Mouse (Mus musculus): ENCODE measurements around the gene Ptov1.

Ptov1 gene

GRCm38 (mm10) chr7:44839491-44840191 lies 29.9 kb downstream of the Ptov1 start:
- peak; percentile 59 to 79 for DNase-seq (ENCODE audit: low spot score in 2 of 2)

DNA sequence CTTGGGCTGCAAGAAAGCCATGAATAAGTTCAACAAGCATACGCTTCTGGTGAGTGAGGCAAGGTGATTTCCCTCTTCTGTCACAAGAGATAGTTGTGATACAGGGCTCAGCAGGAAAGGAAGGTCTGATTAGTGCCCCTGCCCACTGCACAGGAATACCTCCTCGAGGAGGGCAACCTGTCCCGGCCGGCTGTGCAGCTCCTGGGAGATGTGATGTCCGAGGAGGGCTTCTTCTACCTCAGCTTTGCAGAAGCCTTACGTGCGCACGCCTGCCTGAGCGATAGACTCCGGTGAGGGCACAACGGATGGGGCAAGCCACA lies 30.5 kb downstream of the Ptov1 start:
- no peak for DNase-seq (ENCODE audit: low spot score in 2 of 2)

- DNase-seq (ENCODE audit: low spot score in 2 of 2), result no peak
Measured at GRCm38 (mm10) chr7:44838073-44838472, 31.5 kb downstream of the Ptov1 start.

GRCm38 (mm10) chr7:44836423-44837053 lies 33.0 kb downstream of the Ptov1 start:
- DNase-seq (ENCODE audit: low spot score in 2 of 2), result peak; percentile 17 to 64

- peak; percentile 74 to 82 for DNase-seq (ENCODE audit: low spot score in 2 of 2)
Measured at GRCm38 (mm10) chr7:44836016-44836404, 33.6 kb downstream of the Ptov1 start.

- DNase-seq (ENCODE audit: low spot score in 2 of 2), result peak in 1 of 2 experiments; percentile 14
Measured at GRCm38 (mm10) chr7:44835373-44836015, 34.1 kb downstream of the Ptov1 start.

GRCm38 (mm10) chr7:44832763-44833162 lies 36.8 kb downstream of the Ptov1 start:
- no peak for DNase-seq (ENCODE audit: low spot score in 2 of 2)

DNA sequence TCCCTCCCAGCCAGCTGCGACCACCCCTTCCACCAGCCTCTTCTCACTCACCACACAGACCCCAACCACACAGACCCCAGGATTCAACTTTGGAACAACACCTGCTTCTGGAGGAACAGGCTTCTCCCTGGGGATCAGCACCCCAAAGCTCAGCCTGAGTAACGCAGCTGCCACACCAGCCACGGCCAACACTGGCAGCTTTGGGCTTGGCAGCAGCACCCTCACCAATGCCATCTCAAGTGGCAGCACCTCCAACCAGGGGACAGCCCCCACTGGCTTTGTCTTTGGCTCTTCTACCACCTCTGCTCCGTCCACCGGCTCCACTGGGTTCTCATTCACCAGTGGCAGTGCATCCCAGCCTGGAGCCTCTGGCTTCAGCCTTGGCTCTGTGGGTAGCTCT lies 40.9 kb downstream of the Ptov1 start:
- no peak for DNase-seq (ENCODE audit: low spot score in 2 of 2)

GRCm38 (mm10) chr7:44826771-44827170 lies 42.8 kb downstream of the Ptov1 start:
- DNase-seq (ENCODE audit: low spot score in 2 of 2), result no peak

GRCm38 (mm10) chr7:44824872-44825271 lies 44.7 kb downstream of the Ptov1 start:
- DNase-seq (ENCODE audit: low spot score in 2 of 2), result peak; percentile 79 to 91

- peak in 1 of 2 experiments; percentile 57 for DNase-seq (ENCODE audit: low spot score in 2 of 2)
Measured at GRCm38 (mm10) chr7:44823409-44823808, 46.2 kb downstream of the Ptov1 start.

- DNase-seq (ENCODE audit: low spot score in 2 of 2), result peak; percentile 19 to 59
Measured at GRCm38 (mm10) chr7:44821666-44822448, 47.7 kb downstream of the Ptov1 start.

DNA sequence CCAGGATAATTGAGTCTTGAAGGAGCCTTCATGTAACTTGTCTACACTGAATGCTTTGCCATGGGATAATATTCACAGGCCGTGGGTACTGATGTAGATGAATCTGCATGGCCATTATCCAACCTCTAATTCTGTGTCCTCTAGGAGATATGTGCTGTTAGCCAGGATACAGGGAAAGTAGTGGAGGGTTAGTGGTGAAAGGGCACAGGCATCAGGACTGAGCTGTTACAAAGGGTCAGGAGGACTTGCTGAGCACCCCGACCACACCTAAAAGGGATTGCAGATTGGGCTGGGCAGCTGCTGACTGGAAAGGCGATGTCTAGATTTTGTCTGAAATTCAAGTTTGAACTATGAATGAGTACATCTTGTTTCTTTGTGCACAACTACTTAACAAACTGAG lies 49.1 kb downstream of the Ptov1 start:
- DNase-seq (ENCODE audit: low spot score in 2 of 2), result peak; percentile 6 to 33

DNA sequence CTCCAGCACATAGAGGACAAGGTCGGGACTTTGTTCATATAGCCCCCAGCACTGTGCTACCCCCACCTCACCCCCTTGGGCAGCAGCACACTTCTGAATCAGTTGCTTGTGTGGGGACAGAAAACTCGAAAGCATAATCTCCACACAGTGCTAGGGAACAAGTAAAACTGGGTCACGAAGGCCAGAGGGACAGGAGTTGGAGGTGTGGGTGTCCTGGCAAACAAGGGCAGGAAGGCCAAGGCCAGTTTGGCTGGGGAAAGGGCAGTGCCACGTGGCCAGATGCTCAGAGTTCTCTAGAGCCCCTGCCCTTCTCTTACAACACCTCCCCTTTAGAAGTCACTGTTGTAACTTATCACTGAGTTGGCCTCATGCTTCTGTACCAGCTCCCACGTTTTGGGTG lies 49.7 kb downstream of the Ptov1 start:
- DNase-seq (ENCODE audit: low spot score in 2 of 2), result peak; percentile 10 to 55

DNA sequence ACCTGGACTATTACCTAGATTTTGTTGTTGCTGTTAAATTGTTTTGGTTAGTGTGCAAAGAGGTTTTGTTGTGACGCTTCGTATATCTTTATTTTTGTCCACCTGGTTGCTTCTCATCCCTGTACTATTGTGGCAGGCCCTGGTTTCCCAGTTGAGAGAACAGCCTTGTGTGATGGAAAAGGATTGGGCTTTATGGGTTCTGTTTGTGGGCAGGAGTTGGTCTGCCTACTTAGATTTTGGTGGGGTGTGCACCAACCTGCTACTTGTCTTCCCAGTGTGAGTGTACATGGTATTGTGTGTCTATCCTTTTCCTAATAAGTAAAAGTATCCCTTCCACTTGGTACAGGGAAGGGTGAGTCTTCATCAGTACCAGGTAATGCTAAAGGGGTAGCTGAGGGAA lies 50.2 kb downstream of the Ptov1 start:
- peak in 1 of 2 experiments; percentile 3 for DNase-seq (ENCODE audit: low spot score in 2 of 2)

GRCm38 (mm10) chr7:44818751-44819235 lies 50.8 kb downstream of the Ptov1 start:
- peak; percentile 42 to 67 for DNase-seq (ENCODE audit: low spot score in 2 of 2)

DNA sequence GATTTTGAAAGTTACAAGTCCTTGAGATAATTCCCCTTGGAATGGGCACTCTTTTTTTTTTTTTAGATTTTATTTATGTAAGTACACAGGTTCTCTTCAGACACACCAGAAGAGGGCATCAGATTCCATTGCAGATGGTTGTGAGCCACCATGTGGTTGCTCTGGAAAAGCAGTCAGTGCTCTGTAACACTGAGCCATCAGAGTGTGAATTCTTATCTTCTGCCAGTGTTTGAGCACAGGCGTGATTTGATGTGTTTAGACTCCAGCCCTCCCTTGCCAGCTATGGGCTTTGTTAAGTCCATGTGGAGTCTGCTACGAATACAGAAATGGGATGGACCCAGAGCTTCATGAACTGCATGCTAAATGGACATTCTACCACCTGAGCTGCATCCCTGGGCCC lies 51.4 kb downstream of the Ptov1 start:
- peak; percentile 10 to 52 for DNase-seq (ENCODE audit: low spot score in 2 of 2)

DNA sequence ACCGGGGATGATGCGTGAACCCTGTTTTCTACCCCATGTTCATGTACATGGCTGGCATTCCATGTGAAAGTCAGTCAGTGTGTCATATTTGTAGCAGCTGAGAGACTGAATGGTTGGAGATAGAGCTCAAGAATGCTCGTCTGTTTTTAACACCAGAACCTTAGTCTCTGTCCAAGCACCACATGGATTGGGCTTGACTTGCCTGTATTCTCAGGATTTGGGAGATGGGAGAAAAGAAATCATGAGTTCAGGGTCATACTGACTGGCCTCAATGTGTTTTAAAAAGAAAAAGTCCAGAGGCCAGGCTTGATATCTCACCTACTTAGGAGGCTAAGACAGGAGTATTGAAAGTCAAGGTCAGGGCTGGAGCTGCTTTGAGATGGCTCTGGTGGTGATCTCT lies 52.1 kb downstream of the Ptov1 start:
- DNase-seq (ENCODE audit: low spot score in 2 of 2), result no peak

DNA sequence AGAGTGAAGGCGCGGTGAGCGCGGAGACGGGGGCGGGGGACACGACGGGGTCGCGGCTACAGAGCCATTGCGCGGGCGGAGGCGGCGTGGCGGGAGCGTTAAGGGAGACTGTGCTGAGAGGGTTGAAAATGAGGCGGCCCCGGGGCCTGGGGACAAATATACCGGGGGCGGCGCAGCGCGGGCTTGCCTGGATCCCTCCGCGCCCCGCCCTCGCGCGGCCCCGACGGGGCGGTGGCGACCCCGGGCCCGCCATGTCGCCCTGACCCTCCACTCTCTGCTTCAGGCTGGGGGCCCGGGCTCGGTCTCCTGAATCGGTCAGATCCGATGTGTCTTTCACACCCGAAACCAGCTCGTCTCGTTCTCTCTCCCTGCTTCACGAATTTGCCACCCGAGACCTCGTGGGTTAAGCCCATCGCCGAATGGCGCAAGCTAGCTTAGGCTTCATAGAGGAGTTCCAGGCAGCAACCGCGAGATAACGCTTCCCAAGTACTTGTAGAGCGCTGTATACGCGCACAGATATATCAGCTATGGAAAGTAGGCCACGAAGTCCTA lies 53.0 kb downstream of the Ptov1 start, which contains the start of gene Atf5:
Gene Atf5 (minus strand): TSS at position 189 of the 552 bp plus-strand sequence.
- no peak for DNase-seq (ENCODE audit: low spot score in 2 of 2)

GRCm38 (mm10) chr7:44815721-44816469 lies 53.7 kb downstream of the Ptov1 start, which contains the start of the genes Nup62 and Il4i1:
Nup62 (plus strand) TSS chr7:44816088.
Il4i1 (plus strand) TSS chr7:44816387.
- DNase-seq (ENCODE audit: low spot score in 2 of 2), result peak; percentile 97 to 100

All from spleen, postnatal 4 days (tissue).